Mouse (Mus musculus) embryonic facial prominence, embryonic 11.5 days (tissue): ENCODE measurements around the gene Lrrc2. TPM values are rescaled to one million over a fixed set of nuclear protein-coding genes. Genes with fewer than 3 reads are reported as not detected.

Source experiments
- ATAC-seq: fragments of 200-750 bp; cut with Nextera tagmentation; replicated peaks from 2 replicates; pipeline ENCODE4 v1.8.0; 2017; ENCODE audit warnings: low read depth; ENCODE audit not compliant: insufficient number of reproducible peaks, low FRiP score, low TSS enrichment
- DNase-seq: peaks from one replicate; pipeline ENCODE4 v3.0.0-alpha.2; 2015; ENCODE audit warnings: low spot score
- H3K27ac ChIP-seq: fragments of 300-500 bp; sonication (generic); replicated peaks from 2 replicates; pipeline ENCODE4 v1.5.1; 2014; ENCODE audit warnings: mild to moderate bottlenecking, low read depth, low read length, control low read depth
- H3K27me3 ChIP-seq: fragments of 300-500 bp; sonication (generic); 2 replicates; pipeline ENCODE4 v1.6.1; 2014; ENCODE audit warnings: mild to moderate bottlenecking, low read length, moderate library complexity, mixed read lengths; ENCODE audit not compliant: control insufficient read depth, insufficient read depth
- H3K36me3 ChIP-seq: fragments of 300-500 bp; sonication (generic); replicated peaks from 2 replicates; pipeline ENCODE4 v1.6.1; 2014; ENCODE audit warnings: low read depth, mild to moderate bottlenecking, low read length, moderate library complexity, mixed read lengths; ENCODE audit not compliant: control insufficient read depth, insufficient read depth
- H3K4me1 ChIP-seq: fragments of 300-500 bp; sonication (generic); 2 replicates; pipeline ENCODE4 v1.6.1; 2014; ENCODE audit warnings: low read length, mixed read lengths; ENCODE audit not compliant: control insufficient read depth, insufficient read depth
- H3K4me2 ChIP-seq: fragments of 300-500 bp; sonication (generic); 2 replicates; pipeline ENCODE4 v1.6.1; 2014; ENCODE audit warnings: low read depth, mild to moderate bottlenecking, control low read depth, low read length, moderate library complexity
- H3K4me3 ChIP-seq: fragments of 300-500 bp; sonication (generic); 2 replicates; pipeline ENCODE4 v1.5.1; 2014; ENCODE audit warnings: low read depth, low read length, control low read depth
- H3K9ac ChIP-seq: fragments of 300-500 bp; sonication (generic); replicated peaks from 2 replicates; pipeline ENCODE4 v1.6.1; 2014; ENCODE audit warnings: mild to moderate bottlenecking, control low read depth, low read length
- H3K9me3 ChIP-seq: fragments of 300-500 bp; sonication (generic); replicated peaks from 2 replicates; pipeline ENCODE4 v1.6.1; 2016; ENCODE audit warnings: mild to moderate bottlenecking, low read length, inconsistent platforms, mixed read lengths; ENCODE audit not compliant: control insufficient read depth
- WGBS: fragments of 180-500 bp; shearing (Covaris S2); extraction: QIAGEN DNeasy Blood & Tissue Kit; methylation state at CpG from one replicate; pipeline ENCODE4 v1.1.7; 2014; 5-methylcytosine and 5-hydroxymethylcytosine counted together
- polyA plus RNA-seq: library from polyadenylated mRNA; unstranded; fragments of >200 nt; fragmentation: Nextera tagmentation; extraction: Ambion mirVana; gene quantifications from 2 replicates; pipeline ENCODE4 v1.2.1, GENCODE M21; 2014

Lrrc2 gene
- polyA plus RNA-seq, 1 experiment from 2014 or later: 0.74 TPM

- DNase-seq (peak; percentile 23), ATAC-seq (no peak)
- no peaks in the 10 kb centered on the region for H3K36me3 ChIP-seq
- 32% methylated on average over 3 of the region's 3 CpGs for WGBS
- no peaks in the 10 kb centered on the region for H3K27me3 ChIP-seq
- no peak overlapping the region for H3K27ac ChIP-seq
- no peak overlapping the region for H3K9ac ChIP-seq
- no peaks in the 10 kb centered on the region for H3K4me1 ChIP-seq
- H3K4me2 ChIP-seq: no peak overlapping the region
- no peaks in the 10 kb centered on the region for H3K9me3 ChIP-seq
- H3K4me3 ChIP-seq: no peak overlapping the region
Observed at GRCm38 (mm10) chr9:110993281-110993709, 42.0 kb downstream of the Lrrc2 start.

DNA sequence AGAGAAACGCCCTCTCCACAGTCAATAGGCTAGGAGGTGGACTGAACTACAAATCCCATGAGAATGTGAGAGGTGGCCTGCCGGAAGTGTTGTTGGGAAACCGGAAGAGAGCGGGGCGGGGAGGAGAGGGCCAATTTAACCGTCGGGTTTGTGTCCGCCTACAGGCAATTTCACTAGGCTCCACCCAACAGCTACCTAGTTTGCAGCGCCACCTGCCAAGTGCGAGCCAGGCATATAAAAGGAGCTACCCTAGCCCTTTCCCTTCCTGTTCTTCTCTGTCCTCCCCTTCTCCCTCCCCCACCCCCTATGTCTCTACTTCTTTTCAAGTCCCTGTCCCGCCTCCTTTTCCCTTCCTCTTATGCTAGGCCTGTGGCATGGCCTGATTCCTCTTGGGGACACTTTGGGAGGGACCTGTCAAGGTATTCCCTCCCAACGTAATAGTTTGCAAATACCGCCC is 43.4 kb downstream of the Lrrc2 start:
- no peak overlapping the region for H3K27ac ChIP-seq
- H3K9me3 ChIP-seq: no peaks in the 10 kb centered on the region
- peak overlapping the region; percentile 28 for H3K4me3 ChIP-seq
- peak; percentile 58 for ATAC-seq
- H3K27me3 ChIP-seq: no peaks in the 10 kb centered on the region
- no peaks in the 10 kb centered on the region for H3K4me1 ChIP-seq
- no peak overlapping the region for H3K9ac ChIP-seq
- 8% methylated on average over 13 of the region's 13 CpGs for WGBS
- H3K4me2 ChIP-seq: peak overlapping the region; percentile 43
- no peaks in the 10 kb centered on the region for H3K36me3 ChIP-seq
- peak; percentile 87 for DNase-seq

GRCm38 (mm10) chr9:110997245-110997644 is 45.9 kb downstream of the Lrrc2 start:
- no peak overlapping the region for H3K9ac ChIP-seq
- no peak overlapping the region for H3K4me2 ChIP-seq
- DNase-seq (peak; percentile 90), ATAC-seq (no peak; the same call in 1 of the 2 replicates)
- H3K27ac ChIP-seq: no peak overlapping the region
- WGBS: 2% methylated on average over 5 of the region's 5 CpGs
- no peaks in the 10 kb centered on the region for H3K36me3 ChIP-seq
- H3K4me1 ChIP-seq: no peaks in the 10 kb centered on the region
- no peak overlapping the region for H3K4me3 ChIP-seq
- H3K27me3 ChIP-seq: no peaks in the 10 kb centered on the region
- no peaks in the 10 kb centered on the region for H3K9me3 ChIP-seq

DNA sequence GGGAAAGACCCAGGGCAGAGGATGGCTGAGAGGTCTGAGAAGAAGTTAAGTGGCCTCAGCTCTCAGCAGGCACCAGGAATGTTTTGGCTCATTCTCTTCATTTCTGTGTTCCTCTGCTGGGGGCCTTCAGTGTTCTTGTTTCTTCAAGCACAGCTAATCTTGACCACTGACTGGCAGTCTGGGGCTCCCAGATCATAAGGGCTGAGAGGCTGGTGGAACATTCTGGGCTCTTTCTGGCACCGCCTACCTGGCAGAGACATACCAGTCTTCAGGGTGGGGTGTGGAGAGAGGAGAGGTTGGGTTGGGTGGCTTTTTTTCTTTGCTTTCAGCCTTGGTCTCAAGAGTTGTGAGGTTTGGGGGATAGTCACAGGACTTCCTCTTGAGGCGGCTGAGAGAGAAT is 47.7 kb downstream of the Lrrc2 start:
- 95% methylated on average over 2 of the region's 2 CpGs for WGBS
- no peak for ATAC-seq

DNA sequence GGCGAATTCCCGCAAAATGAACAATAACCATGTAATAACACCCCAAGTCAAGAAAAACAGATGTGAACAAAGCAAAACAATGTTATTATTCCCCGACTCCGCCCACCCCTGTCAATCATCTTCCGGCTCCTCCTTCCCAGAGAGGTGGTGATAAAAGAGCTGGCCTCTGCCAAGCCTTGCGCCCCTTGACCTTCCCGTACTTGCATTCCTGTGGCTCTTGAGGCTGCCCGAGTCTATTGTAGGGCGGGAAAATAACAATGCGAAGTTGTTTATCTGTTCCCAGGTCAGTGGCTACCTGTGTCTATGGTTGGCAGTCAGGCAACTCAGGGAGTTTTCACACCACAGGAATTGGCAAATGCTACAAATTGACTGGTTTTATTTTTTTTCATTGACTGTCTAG is 48.5 kb downstream of the Lrrc2 start:
- WGBS: 77% methylated on average over 10 of the region's 10 CpGs

More for the DNA sequence above, 47.7 kb downstream of the Lrrc2 start:
- no peak for DNase-seq
- Histone ChIP-seq H3K27me3 (no peaks in the 10 kb centered on the region), H3K4me2 (no peak overlapping the region), H3K9me3 (no peaks in the 10 kb centered on the region), H3K36me3 (no peaks in the 10 kb centered on the region), H3K4me1 (no peaks in the 10 kb centered on the region), H3K27ac (no peak overlapping the region), H3K4me3 (no peak overlapping the region), H3K9ac (no peak overlapping the region)

DNA sequence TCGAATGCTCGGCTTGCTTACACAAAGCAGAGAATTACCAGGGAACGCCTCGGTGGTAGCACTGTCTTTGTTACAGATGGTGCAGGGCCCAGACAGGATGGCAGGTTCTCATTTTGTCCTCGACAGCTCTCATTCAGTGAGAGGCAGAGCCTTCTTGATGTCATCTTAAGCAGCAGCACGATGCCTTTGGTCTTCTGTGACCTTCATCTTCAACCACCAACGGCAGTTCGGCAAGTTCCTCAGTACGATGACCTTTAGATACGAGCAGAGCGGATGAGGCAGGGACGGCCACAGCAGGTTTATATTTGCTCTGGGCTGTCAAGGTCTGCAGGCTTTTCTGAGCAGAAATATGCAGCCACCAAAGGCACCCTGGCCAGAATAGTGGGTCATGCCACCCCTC is 50.3 kb downstream of the Lrrc2 start:
- no peak for ATAC-seq
- Histone ChIP-seq H3K4me2 (no peak overlapping the region; the same call in 1 of the 2 replicates), H3K4me3 (no peak overlapping the region), H3K9ac (no peak overlapping the region), H3K27ac (no peak overlapping the region), H3K4me1 (no peaks in the 10 kb centered on the region), H3K36me3 (no peaks in the 10 kb centered on the region), H3K27me3 (no peaks in the 10 kb centered on the region), H3K9me3 (no peaks in the 10 kb centered on the region)
- WGBS: 75% methylated on average over 12 of the region's 12 CpGs
- no peak for DNase-seq

More for the DNA sequence above, 48.5 kb downstream of the Lrrc2 start:
- no peaks in the 10 kb centered on the region for H3K36me3 ChIP-seq
- H3K4me2 ChIP-seq: no peak overlapping the region
- no peaks in the 10 kb centered on the region for H3K4me1 ChIP-seq
- H3K4me3 ChIP-seq: no peak overlapping the region
- no peaks in the 10 kb centered on the region for H3K9me3 ChIP-seq
- H3K9ac ChIP-seq: no peak overlapping the region
- H3K27me3 ChIP-seq: no peaks in the 10 kb centered on the region
- no peak overlapping the region for H3K27ac ChIP-seq
- ATAC-seq: no peak
- no peak for DNase-seq

DNA sequence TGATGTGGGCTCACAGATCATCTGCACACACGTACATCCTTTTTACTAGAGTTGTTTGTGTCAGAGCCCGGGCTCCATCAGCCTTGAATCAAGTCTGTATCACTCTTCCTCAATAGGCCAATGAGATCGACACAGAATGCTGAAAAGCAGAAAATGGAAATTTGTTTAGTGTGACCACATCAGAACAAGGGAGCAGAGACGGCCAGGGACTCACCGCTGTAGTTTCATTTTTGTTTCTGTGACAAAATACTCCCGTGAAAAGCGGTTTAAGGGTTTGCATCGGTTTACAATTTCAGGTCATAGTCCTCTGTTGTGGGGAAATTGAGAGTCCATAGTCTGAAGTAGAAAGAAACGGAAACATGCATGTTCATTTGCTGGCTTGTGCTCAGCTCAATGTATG is 51.9 kb downstream of the Lrrc2 start:
- Histone ChIP-seq H3K27ac (no peak overlapping the region), H3K36me3 (no peaks in the 10 kb centered on the region), H3K4me3 (no peak overlapping the region), H3K4me2 (no peak overlapping the region), H3K27me3 (no peaks in the 10 kb centered on the region), H3K9me3 (no peaks in the 10 kb centered on the region), H3K4me1 (no peaks in the 10 kb centered on the region), H3K9ac (no peak overlapping the region)
- ATAC-seq (no peak), DNase-seq (no peak)
- 95% methylated on average over 9 of the region's 9 CpGs for WGBS

- Histone ChIP-seq H3K4me3 (no peak overlapping the region), H3K4me2 (no peak overlapping the region), H3K27ac (no peak overlapping the region), H3K27me3 (no peaks in the 10 kb centered on the region), H3K9me3 (no peaks in the 10 kb centered on the region), H3K4me1 (no peaks in the 10 kb centered on the region), H3K9ac (no peak overlapping the region), H3K36me3 (no peaks in the 10 kb centered on the region)
- DNase-seq (no peak), ATAC-seq (no peak)
- 94% methylated on average over 2 of the region's 2 CpGs for WGBS
Observed at GRCm38 (mm10) chr9:111006544-111006943, 55.2 kb downstream of the Lrrc2 start.
